Mouse (Mus musculus) E14TG2a.4 (cell line): ENCODE measurements around the gene Jph3.

Experiments
- H3K27me3 ChIP-seq: 2 replicates; pipeline ENCODE4 v1.6.1; 2014; ENCODE audit warnings: low read length, control low read depth; ENCODE audit not compliant: insufficient read depth
- H3K36me3 ChIP-seq: 2 replicates; pipeline ENCODE4 v1.6.1; 2014; ENCODE audit warnings: low read length, control low read depth; ENCODE audit not compliant: insufficient read depth
- H3K4me1 ChIP-seq: replicated peaks from 2 replicates; pipeline ENCODE4 v1.6.1; 2014; ENCODE audit warnings: low read depth, low read length, control low read depth
- H3K4me3 ChIP-seq: replicated peaks from 2 replicates; pipeline ENCODE4 v1.5.1; 2014; ENCODE audit warnings: mild to moderate bottlenecking, low read length
- H3K9me3 ChIP-seq: 2 replicates; pipeline ENCODE4 v1.6.1; 2014; ENCODE audit warnings: low read length, control low read depth
- CTCF ChIP-seq: conservative IDR thresholded peaks from 2 replicates; pipeline ENCODE4 v1.5.1; 2014; ENCODE audit warnings: low read length
- NANOG ChIP-seq: IDR thresholded peaks from 2 replicates; pipeline ENCODE4 v1.6.1; 2014; ENCODE audit warnings: borderline replicate concordance, low read length, mixed read lengths
- POU5F1 ChIP-seq: IDR thresholded peaks from 2 replicates; pipeline ENCODE4 v1.6.1; 2014; ENCODE audit warnings: low read length, borderline replicate concordance

Jph3 gene

GRCm38 (mm10) chr8:121731471-121732333, 2.3 kb downstream of the Jph3 start:
- Histone ChIP-seq H3K4me3 (peak overlapping the region; percentile 79), H3K9me3 (no peaks in the 10 kb centered on the region), H3K36me3 (no peaks in the 10 kb centered on the region), H3K4me1 (peaks cover 34% of the 10 kb centered on the region), H3K27me3 (peaks cover 74% of the 10 kb centered on the region)
- TF ChIP-seq NANOG = no peak
- no peak for TF ChIP-seq CTCF
- no peak for TF ChIP-seq POU5F1

- H3K4me1 ChIP-seq = peaks cover 35% of the 10 kb centered on the region
- peaks cover 80% of the 10 kb centered on the region for H3K27me3 ChIP-seq
- no peak for TF ChIP-seq NANOG
- TF ChIP-seq POU5F1 = no peak
- no peak for TF ChIP-seq CTCF
- no peaks in the 10 kb centered on the region for H3K9me3 ChIP-seq
- H3K4me3 ChIP-seq = peak overlapping the region; percentile 79
- H3K36me3 ChIP-seq = no peaks in the 10 kb centered on the region
These were observed 2.9 kb downstream of the Jph3 start for GRCm38 (mm10) chr8:121732334-121732665.

- Histone ChIP-seq H3K9me3 (no peaks in the 10 kb centered on the region), H3K27me3 (peaks cover 70% of the 10 kb centered on the region), H3K4me1 (peaks cover 40% of the 10 kb centered on the region), H3K36me3 (no peaks in the 10 kb centered on the region), H3K4me3 (no peak overlapping the region)
- no peak for TF ChIP-seq CTCF
- TF ChIP-seq POU5F1 = no peak
- TF ChIP-seq NANOG = no peak
These were observed 4.8 kb downstream of the Jph3 start for GRCm38 (mm10) chr8:121734262-121734661.

GRCm38 (mm10) chr8:121736236-121736635, 6.8 kb downstream of the Jph3 start:
- Histone ChIP-seq H3K9me3 (no peaks in the 10 kb centered on the region), H3K27me3 (peaks cover 63% of the 10 kb centered on the region), H3K36me3 (no peaks in the 10 kb centered on the region), H3K4me3 (no peak overlapping the region), H3K4me1 (peaks cover 29% of the 10 kb centered on the region)
- TF ChIP-seq CTCF = no peak
- no peak for TF ChIP-seq POU5F1
- TF ChIP-seq NANOG = no peak

GRCm38 (mm10) chr8:121740721-121741120, 11.3 kb downstream of the Jph3 start:
- no peak overlapping the region for H3K4me3 ChIP-seq
- H3K36me3 ChIP-seq = no peaks in the 10 kb centered on the region
- H3K9me3 ChIP-seq = no peaks in the 10 kb centered on the region
- H3K4me1 ChIP-seq = peaks cover 15% of the 10 kb centered on the region
- peaks cover 40% of the 10 kb centered on the region for H3K27me3 ChIP-seq
- TF ChIP-seq POU5F1 = no peak
- no peak for TF ChIP-seq NANOG

GRCm38 (mm10) chr8:121749501-121749900, 20.1 kb downstream of the Jph3 start:
- Histone ChIP-seq H3K27me3 (peaks cover 53% of the 10 kb centered on the region), H3K9me3 (no peaks in the 10 kb centered on the region), H3K36me3 (no peaks in the 10 kb centered on the region), H3K4me3 (no peak overlapping the region), H3K4me1 (peaks cover 17% of the 10 kb centered on the region)
- TF ChIP-seq CTCF = no peak
- TF ChIP-seq POU5F1 = no peak
- no peak for TF ChIP-seq NANOG

GRCm38 (mm10) chr8:121750512-121750911, 21.1 kb downstream of the Jph3 start:
- no peak overlapping the region for H3K4me3 ChIP-seq
- no peaks in the 10 kb centered on the region for H3K9me3 ChIP-seq
- TF ChIP-seq NANOG (no peak), CTCF (peak; percentile 69), POU5F1 (no peak)

GRCm38 (mm10) chr8:121751407-121751806, 22.0 kb downstream of the Jph3 start:
- Histone ChIP-seq H3K27me3 (peaks cover 57% of the 10 kb centered on the region), H3K36me3 (no peaks in the 10 kb centered on the region), H3K9me3 (no peaks in the 10 kb centered on the region), H3K4me1 (peaks cover 17% of the 10 kb centered on the region), H3K4me3 (no peak overlapping the region)
- TF ChIP-seq CTCF = peak; percentile 99
- TF ChIP-seq POU5F1 = no peak

More at GRCm38 (mm10) chr8:121750512-121750911, 21.1 kb downstream of the Jph3 start:
- Histone ChIP-seq H3K36me3 (no peaks in the 10 kb centered on the region), H3K27me3 (peaks cover 59% of the 10 kb centered on the region), H3K4me1 (peaks cover 17% of the 10 kb centered on the region)

GRCm38 (mm10) chr8:121758470-121758869, 29.0 kb downstream of the Jph3 start:
- H3K4me3 ChIP-seq = no peak overlapping the region
- TF ChIP-seq NANOG = no peak
- TF ChIP-seq POU5F1 = no peak
- no peak for TF ChIP-seq CTCF
- H3K4me1 ChIP-seq = peaks cover 18% of the 10 kb centered on the region
- no peaks in the 10 kb centered on the region for H3K36me3 ChIP-seq
- no peaks in the 10 kb centered on the region for H3K9me3 ChIP-seq
- peaks cover 23% of the 10 kb centered on the region for H3K27me3 ChIP-seq
